Mouse (Mus musculus) mature B cell (primary cell): ENCODE measurements around the gene Tnip3.

Experiments used
- in situ Hi-C: fragments of 300-500 bp; cut with MboI; formaldehyde crosslinking; loops from 2 replicates; pipeline ENCODE4 v1.14.3; 2019

The Tnip3 gene

GRCm38 (mm10) chr6:65525192-65525591 lies at the start of gene Tnip3:
Gene Tnip3 (plus strand): TSS chr6:65525313.
- in situ Hi-C loops: no loop called here

- in situ Hi-C loops: no loop called here
Measured at GRCm38 (mm10) chr6:65498786-65499185, 26.3 kb upstream of the Tnip3 start.

GRCm38 (mm10) chr6:65510051-65510669 lies 15.0 kb upstream of the Tnip3 start:
- in situ Hi-C loops: loop anchor here (25.0 kb wide), 1 partner anchor 1027 kb away; the partner anchor contains the start of gene Mad2l1

- in situ Hi-C loops: loop anchor here (25.0 kb wide), 1 partner anchor 1023 kb away; the partner anchor contains the start of gene Mad2l1
Measured at GRCm38 (mm10) chr6:65513813-65514212, 11.3 kb upstream of the Tnip3 start.

GRCm38 (mm10) chr6:65516759-65517158 lies 8.4 kb upstream of the Tnip3 start:
- in situ Hi-C loops: loop anchor here (25.0 kb wide), 1 partner anchor 1021 kb away; the partner anchor contains the start of gene Mad2l1

- in situ Hi-C loops: loop anchor here (25.0 kb wide), 1 partner anchor 1016 kb away; the partner anchor contains the start of gene Mad2l1
Measured at GRCm38 (mm10) chr6:65520821-65521220, 4.3 kb upstream of the Tnip3 start.

- in situ Hi-C loops: no loop called here
Measured at GRCm38 (mm10) chr6:65527892-65528291, 2.8 kb downstream of the Tnip3 start.

GRCm38 (mm10) chr6:65531232-65531848 lies 6.2 kb downstream of the Tnip3 start:
- in situ Hi-C loops: no loop called here

GRCm38 (mm10) chr6:65533687-65534086 lies 8.6 kb downstream of the Tnip3 start:
- in situ Hi-C loops: no loop called here

- in situ Hi-C loops: no loop called here
Measured at GRCm38 (mm10) chr6:65537327-65537884, 12.3 kb downstream of the Tnip3 start.

- in situ Hi-C loops: no loop called here
Measured at GRCm38 (mm10) chr6:65538022-65538652, 13.0 kb downstream of the Tnip3 start.

GRCm38 (mm10) chr6:65538921-65539320 lies 13.8 kb downstream of the Tnip3 start:
- in situ Hi-C loops: no loop called here

GRCm38 (mm10) chr6:65540138-65540537 lies 15.0 kb downstream of the Tnip3 start:
- in situ Hi-C loops: no loop called here

- in situ Hi-C loops: no loop called here
Measured at GRCm38 (mm10) chr6:65541094-65541493, 16.0 kb downstream of the Tnip3 start.

GRCm38 (mm10) chr6:65542391-65542790 lies 17.3 kb downstream of the Tnip3 start:
- in situ Hi-C loops: no loop called here

- in situ Hi-C loops: no loop called here
Measured at GRCm38 (mm10) chr6:65542913-65543312, 17.8 kb downstream of the Tnip3 start.

GRCm38 (mm10) chr6:65563887-65564656 lies 39.0 kb downstream of the Tnip3 start:
- in situ Hi-C loops: no loop called here

GRCm38 (mm10) chr6:65564657-65565039 lies 39.5 kb downstream of the Tnip3 start:
- in situ Hi-C loops: no loop called here

GRCm38 (mm10) chr6:65569741-65570140 lies 44.6 kb downstream of the Tnip3 start:
- in situ Hi-C loops: no loop called here

- in situ Hi-C loops: no loop called here
Measured at GRCm38 (mm10) chr6:65578151-65578973, 53.2 kb downstream of the Tnip3 start.

- in situ Hi-C loops: no loop called here
Measured at GRCm38 (mm10) chr6:65583029-65583428, 57.9 kb downstream of the Tnip3 start.
